ENCODE assay signal across 8 mouse cellular contexts in genomic region chr14:76687971-76688407, GRCm38 (mm10).
DNase-seq lines count a peak whose midpoint lies in the region; ATAC-seq and TF ChIP-seq lines count a peak whose summit lies in the region.

No protein-coding gene starts in this region.

- no peak overlapping the region for H3K9ac ChIP-seq in liver, embryonic 16.5 days (ENCODE audit: low read depth, low read length)
- no peak overlapping the region for H3K9ac ChIP-seq in liver, embryonic 12.5 days
- no peak overlapping the region for H3K9ac ChIP-seq in embryonic facial prominence, embryonic 12.5 days

- no peak for TF ChIP-seq CTCF in thymus, adult 2 months (IDR thresholded peaks at IDR 0.05; ENCODE audit: borderline replicate concordance, control insufficient read depth, extremely low read depth, insufficient read depth, low read length, poor library complexity)

- no peaks in the 10 kb centered on the region for H3K36me3 ChIP-seq in liver, embryonic 16.5 days (ENCODE audit: control insufficient read depth, insufficient read depth)
- no peaks in the 10 kb centered on the region for H3K36me3 ChIP-seq in liver, embryonic 12.5 days
- H3K36me3 ChIP-seq in embryonic facial prominence, embryonic 12.5 days, result no peaks in the 10 kb centered on the region
- H3K36me3 ChIP-seq in thymus, adult 2 months (ENCODE audit: control insufficient read depth, insufficient read depth, low read length), result no peaks in the 10 kb centered on the region

- ATAC-seq in liver, embryonic 16.5 days (ENCODE audit: low read depth), result no peak
- ATAC-seq in liver, embryonic 12.5 days, result no peak
- ATAC-seq in embryonic facial prominence, embryonic 12.5 days (ENCODE audit: insufficient number of reproducible peaks, insufficient read depth, low FRiP score, low TSS enrichment), result no peak

- 9% methylated on average over 10 of the region's 10 CpGs for WGBS in liver, embryonic 16.5 days (ENCODE audit: insufficient replicate concordance)
- 20% methylated on average over 10 of the region's 10 CpGs for WGBS in liver, embryonic 12.5 days (ENCODE audit: insufficient replicate concordance)
- 22% methylated on average over 10 of the region's 10 CpGs for WGBS in embryonic facial prominence, embryonic 12.5 days
- WGBS in thymus, adult 2 months, result under 1% methylated on average over 10 of the region's 10 CpGs

- H3K9me3 ChIP-seq in liver, embryonic 16.5 days (replicated peaks; ENCODE audit: control insufficient read depth, low read length), result no peaks in the 10 kb centered on the region
- no peaks in the 10 kb centered on the region for H3K9me3 ChIP-seq in liver, embryonic 12.5 days (replicated peaks)
- no peaks in the 10 kb centered on the region for H3K9me3 ChIP-seq in embryonic facial prominence, embryonic 12.5 days

- no peak overlapping the region for H3K4me2 ChIP-seq in liver, embryonic 16.5 days (ENCODE audit: low read depth, low read length)
- no peak overlapping the region for H3K4me2 ChIP-seq in liver, embryonic 12.5 days
- no peak overlapping the region for H3K4me2 ChIP-seq in embryonic facial prominence, embryonic 12.5 days (replicated peaks)

- H3K4me1 ChIP-seq in liver, embryonic 16.5 days (ENCODE audit: control insufficient read depth, low read depth, low read length), result no peaks in the 10 kb centered on the region; the same call in 1 of the 2 replicates
- H3K4me1 ChIP-seq in liver, embryonic 12.5 days, result peaks cover 24% of the 10 kb centered on the region
- peaks cover 38% of the 10 kb centered on the region for H3K4me1 ChIP-seq in embryonic facial prominence, embryonic 12.5 days
- H3K4me1 ChIP-seq in thymus, adult 2 months (replicated peaks; ENCODE audit: control insufficient read depth, insufficient read depth, low read length), result peaks cover 40% of the 10 kb centered on the region

- H3K27ac ChIP-seq in liver, embryonic 16.5 days (ENCODE audit: low read length), result 0 out of 2 replicates have a peak overlapping the region, but pooled peaks have one; percentile 17
- no peak overlapping the region for H3K27ac ChIP-seq in liver, embryonic 12.5 days
- peak overlapping the region; percentile 19; the same call in 1 of the 2 replicates for H3K27ac ChIP-seq in embryonic facial prominence, embryonic 12.5 days
- peak overlapping the region; percentile 52 for H3K27ac ChIP-seq in thymus, adult 2 months (ENCODE audit: control insufficient read depth, insufficient read depth, low read length)

- H3K27me3 ChIP-seq in liver, embryonic 16.5 days (ENCODE audit: control insufficient read depth, insufficient read depth, low read depth, low read length), result no peaks in the 10 kb centered on the region; the same call in 1 of the 2 replicates
- no peaks in the 10 kb centered on the region for H3K27me3 ChIP-seq in liver, embryonic 12.5 days (replicated peaks)
- H3K27me3 ChIP-seq in embryonic facial prominence, embryonic 12.5 days, result no peaks in the 10 kb centered on the region
- no peaks in the 10 kb centered on the region for H3K27me3 ChIP-seq in thymus, adult 2 months (ENCODE audit: control insufficient read depth, insufficient read depth, low read length)

- H3K4me3 ChIP-seq in liver, embryonic 16.5 days (ENCODE audit: low read depth, low read length), result no peak overlapping the region
- H3K4me3 ChIP-seq in liver, embryonic 12.5 days, result no peak overlapping the region
- H3K4me3 ChIP-seq in embryonic facial prominence, embryonic 12.5 days, result no peak overlapping the region
- peak overlapping the region; percentile 23 for H3K4me3 ChIP-seq in thymus, adult 2 months (ENCODE audit: control insufficient read depth, insufficient read depth, low read length)

- TF ChIP-seq POLR2A in thymus, adult 2 months (IDR thresholded peaks at IDR 0.05; ENCODE audit: control insufficient read depth, extremely low read depth, insufficient read depth, low read length, poor library complexity), result no peak

- DNase-seq in kidney, postnatal 4 days, result peak; percentile 42 to 60
- peak; percentile 63 for DNase-seq in thymus, adult 2 months
- DNase-seq in frontal cortex, postnatal 14 days (ENCODE audit: low spot score in 2 of 2), result no peak
- no peak for DNase-seq in c-Kit-positive CD71-positive TER-119-positive erythroid progenitor cells, embryonic 14.5 days (ENCODE audit: low spot score)
- no peak for DNase-seq in spleen, adult 18-20 months

Comparison
In these comparisons a context has a peak if more than half of its experiments do, and no peak if none do; other contexts are left out.
1. DNase-seq: peak in kidney, postnatal 4 days (2 of 2) and thymus, adult 2 months (single experiment); none in frontal cortex, postnatal 14 days (0 of 2), c-Kit-positive CD71-positive TER-119-positive erythroid progenitor cells, embryonic 14.5 days (single experiment) and spleen, adult 18-20 months (0 of 2).